In genomic region chr11:54301994-54302393, GRCm38 (mm10) we compare ENCODE assay signal across 20 mouse cellular contexts. TPM values are rescaled to one million over a fixed set of nuclear protein-coding genes. Genes with fewer than 3 reads are reported as not detected.
DNase-seq lines count a peak whose midpoint lies in the region; ATAC-seq lines count a peak whose summit lies in the region.
"Had no signal": no experiment of that assay in that cellular context is flagged by ENCODE, and none has a peak within 500 bp of the region (broad histone marks: within the 10 kb centered on the region; RNA-seq: fewer than 3 reads in every experiment).

No protein-coding gene starts in this region.

- ATAC-seq in frontal cortex, adult (ENCODE audit: low TSS enrichment), result peak; percentile 83
- no peak for ATAC-seq in midbrain, embryonic 16.5 days
- no peak for ATAC-seq in midbrain, embryonic 13.5 days
- ATAC-seq: intestine, embryonic 15.5 days had no signal

- H3K4me1 ChIP-seq in midbrain, embryonic 16.5 days (ENCODE audit: control insufficient read depth, insufficient read depth, low read length), result peaks cover 26% of the 10 kb centered on the region
- H3K4me1 ChIP-seq in midbrain, embryonic 13.5 days (replicated peaks), result peaks cover 37% of the 10 kb centered on the region

- no peaks in the 10 kb centered on the region for H3K36me3 ChIP-seq in midbrain, embryonic 16.5 days (ENCODE audit: control insufficient read depth, insufficient read depth, low read length)
- no peaks in the 10 kb centered on the region for H3K36me3 ChIP-seq in midbrain, embryonic 13.5 days
- H3K36me3 ChIP-seq: hindbrain, embryonic 10.5 days; intestine, embryonic 15.5 days; limb, embryonic 15.5 days; midbrain, embryonic 12.5 days; neural tube, embryonic 12.5 days had no signal

- peak overlapping the region; percentile 94; the same call in 1 of the 2 replicates for H3K27ac ChIP-seq in midbrain, embryonic 16.5 days (ENCODE audit: low read length)
- H3K27ac ChIP-seq in midbrain, embryonic 13.5 days, result no peak overlapping the region
- H3K27ac ChIP-seq: hindbrain, embryonic 10.5 days; intestine, embryonic 15.5 days; limb, embryonic 15.5 days; midbrain, embryonic 12.5 days; neural tube, embryonic 12.5 days had no signal

- H3K4me2 ChIP-seq in midbrain, embryonic 16.5 days (ENCODE audit: low read length), result no peak overlapping the region
- no peak overlapping the region for H3K4me2 ChIP-seq in midbrain, embryonic 13.5 days (replicated peaks)
- H3K4me2 ChIP-seq: intestine, embryonic 15.5 days; limb, embryonic 15.5 days; midbrain, embryonic 12.5 days; neural tube, embryonic 12.5 days had no signal

- no peak overlapping the region; the same call in 1 of the 2 replicates for H3K9ac ChIP-seq in midbrain, embryonic 16.5 days (ENCODE audit: low read depth, low read length)
- H3K9ac ChIP-seq in midbrain, embryonic 13.5 days (replicated peaks), result no peak overlapping the region
- H3K9ac ChIP-seq: intestine, embryonic 15.5 days; limb, embryonic 15.5 days; midbrain, embryonic 12.5 days; neural tube, embryonic 12.5 days had no signal

- no peaks in the 10 kb centered on the region for H3K9me3 ChIP-seq in midbrain, embryonic 16.5 days (replicated peaks; ENCODE audit: control insufficient read depth, low read length, poor library complexity, severe bottlenecking)
- no peaks in the 10 kb centered on the region; the same call in 1 of the 2 replicates for H3K9me3 ChIP-seq in midbrain, embryonic 13.5 days
- H3K9me3 ChIP-seq: intestine, embryonic 15.5 days; limb, embryonic 15.5 days; midbrain, embryonic 12.5 days; neural tube, embryonic 12.5 days had no signal

- DNase-seq in frontal cortex, postnatal 14 days (ENCODE audit: low spot score in 2 of 2), result no peak
- DNase-seq in cerebellum, adult 9-11 months, result peak; percentile 78
- DNase-seq in telencephalon, adult 2 months (ENCODE audit: low read depth, low spot score), result peak; percentile 64
- no peak for DNase-seq in kidney, adult 18-20 months
- DNase-seq: kidney, postnatal 14 days; lung, adult 18-20 months; lung, postnatal 36 days; thymus, postnatal 36 days had no signal

- H3K27me3 ChIP-seq in midbrain, embryonic 16.5 days (ENCODE audit: control insufficient read depth, insufficient read depth, low read depth, low read length), result no peaks in the 10 kb centered on the region
- no peaks in the 10 kb centered on the region for H3K27me3 ChIP-seq in midbrain, embryonic 13.5 days
- H3K27me3 ChIP-seq: neural tube, embryonic 12.5 days had no signal

- 92% methylated on average over 8 of the region's 8 CpGs for WGBS in midbrain, embryonic 16.5 days
- 88% methylated on average over 8 of the region's 8 CpGs for WGBS in midbrain, embryonic 13.5 days

- H3K4me3 ChIP-seq in midbrain, embryonic 16.5 days (ENCODE audit: low read depth, low read length), result no peak overlapping the region
- H3K4me3 ChIP-seq in midbrain, embryonic 13.5 days (replicated peaks), result no peak overlapping the region
- H3K4me3 ChIP-seq: hindbrain, embryonic 10.5 days; intestine, embryonic 15.5 days; limb, embryonic 15.5 days; midbrain, embryonic 12.5 days; neural tube, embryonic 12.5 days had no signal

RNA-seq across cellular contexts. Expression of gene Acsl6, which starts 1.6 kb away (rescaled TPM):
- 46.2 and 47.0 TPM in 2 replicates for polyA plus RNA-seq in midbrain, embryonic 16.5 days (2015; fragmentation: Nextera tagmentation; extraction: Ambion mirVana)
- polyA plus RNA-seq in midbrain, embryonic 13.5 days (2015; fragmentation: Nextera tagmentation; extraction: Ambion mirVana), result 35.1 and 36.1 TPM in 2 replicates

RNA-seq across cellular contexts. Expression of gene Il3, which starts 34.9 kb away (rescaled TPM):
- polyA plus RNA-seq in midbrain, embryonic 16.5 days (2015; fragmentation: Nextera tagmentation; extraction: Ambion mirVana), result not detected in 2 replicates
- not detected in 2 replicates for polyA plus RNA-seq in midbrain, embryonic 13.5 days (2015; fragmentation: Nextera tagmentation; extraction: Ambion mirVana)
- polyA plus RNA-seq: embryonic facial prominence, embryonic 11.5 days; heart, embryonic 14.5 days; hindbrain, embryonic 10.5 days; intestine, embryonic 15.5 days; limb, embryonic 15.5 days; midbrain, embryonic 12.5 days; neural tube, embryonic 12.5 days; spleen, adult 2 months; stomach, embryonic 16.5 days had no signal

RNA-seq across cellular contexts. Expression of gene Csf2, which starts 52.5 kb away (rescaled TPM):
- not detected in 2 replicates for polyA plus RNA-seq in midbrain, embryonic 16.5 days (2015; fragmentation: Nextera tagmentation; extraction: Ambion mirVana)
- not detected in 2 replicates for polyA plus RNA-seq in midbrain, embryonic 13.5 days (2015; fragmentation: Nextera tagmentation; extraction: Ambion mirVana)
- polyA plus RNA-seq: embryonic facial prominence, embryonic 11.5 days; heart, embryonic 14.5 days; hindbrain, embryonic 10.5 days; limb, embryonic 15.5 days; midbrain, embryonic 12.5 days; neural tube, embryonic 12.5 days; spleen, adult 2 months; stomach, embryonic 16.5 days had no signal

Comparison
In these comparisons a context has a peak if more than half of its experiments do, and no peak if none do; other contexts are left out.
1. DNase-seq: peak in cerebellum, adult 9-11 months (single experiment) and telencephalon, adult 2 months (single experiment); none in frontal cortex, postnatal 14 days (0 of 2) and kidney, adult 18-20 months (single experiment).